Comparison of ENCODE assay signal across 8 mouse cellular contexts in the genomic region with DNA sequence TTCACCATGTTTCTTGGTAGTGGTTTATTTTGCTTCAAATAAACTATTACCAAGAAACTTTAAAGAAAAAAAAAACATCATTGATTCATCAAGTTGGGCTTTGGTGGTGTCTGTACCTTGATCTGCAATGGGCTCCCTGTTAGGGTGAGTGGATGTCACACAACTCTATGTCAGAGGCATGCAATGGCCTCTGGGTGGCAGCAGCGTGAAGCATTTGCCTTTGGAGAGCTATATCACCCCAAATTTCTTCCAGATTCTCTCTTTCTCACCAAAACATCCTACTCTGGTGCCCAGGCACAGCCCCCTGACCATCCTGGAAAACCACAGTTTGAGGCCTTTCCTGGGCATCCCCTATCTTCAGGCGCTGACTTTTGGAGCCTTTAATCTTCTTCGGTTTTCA. TPM values are rescaled to one million over a fixed set of nuclear protein-coding genes. Genes with fewer than 3 reads are reported as not detected.
DNase-seq lines count a peak whose midpoint lies in the region; ATAC-seq and TF ChIP-seq lines count a peak whose summit lies in the region.

No protein-coding gene starts in this region.

- H3K9ac ChIP-seq in midbrain, embryonic 14.5 days (replicated peaks; ENCODE audit: low read length), result no peak overlapping the region
- no peak overlapping the region for H3K9ac ChIP-seq in midbrain, embryonic 15.5 days
- no peak overlapping the region for H3K9ac ChIP-seq in limb, embryonic 11.5 days (ENCODE audit: low read length)

- no peak for TF ChIP-seq POLR2A in small intestine, adult 2 months (IDR thresholded peaks at IDR 0.05; ENCODE audit: low read depth, low read length)

- peak; percentile 81 for DNase-seq in midbrain, embryonic 14.5 days
- DNase-seq in Patski (ENCODE audit: low read depth, low spot score), result no peak
- peak; percentile 40 to 42 for DNase-seq in cerebellum, adult 18-20 months
- DNase-seq in induced T-regulatory cell, adult 2 months (ENCODE audit: low read depth), result peak; percentile 65
- DNase-seq in limb, embryonic 11.5 days (ENCODE audit: low spot score), result peak; percentile 71
- DNase-seq in forebrain, embryonic 10.5 days (ENCODE audit: extremely low spot score, low spot score), result no peak

- no peaks in the 10 kb centered on the region for H3K9me3 ChIP-seq in midbrain, embryonic 14.5 days (ENCODE audit: control insufficient read depth, low read length)
- H3K9me3 ChIP-seq in midbrain, embryonic 15.5 days, result no peaks in the 10 kb centered on the region
- H3K9me3 ChIP-seq in limb, embryonic 11.5 days (ENCODE audit: control insufficient read depth, low read length), result no peaks in the 10 kb centered on the region
- H3K9me3 ChIP-seq in forebrain, embryonic 10.5 days, result no peaks in the 10 kb centered on the region

- whole genome bisulfite sequencing in midbrain, embryonic 14.5 days, result 43% methylated on average over 3 of the region's 3 CpGs
- WGBS in midbrain, embryonic 15.5 days, result 39% methylated on average over 3 of the region's 3 CpGs
- WGBS in limb, embryonic 11.5 days, result 36% methylated on average over 3 of the region's 3 CpGs
- 50% methylated on average over 3 of the region's 3 CpGs for WGBS in small intestine, adult 2 months
- WGBS in forebrain, embryonic 10.5 days, result 48% methylated on average over 3 of the region's 3 CpGs

- no peaks in the 10 kb centered on the region for H3K4me1 ChIP-seq in midbrain, embryonic 14.5 days (ENCODE audit: control insufficient read depth, insufficient read depth, low read length)
- H3K4me1 ChIP-seq in midbrain, embryonic 15.5 days, result no peaks in the 10 kb centered on the region
- no peaks in the 10 kb centered on the region for H3K4me1 ChIP-seq in limb, embryonic 11.5 days (ENCODE audit: control insufficient read depth, insufficient read depth, low read length)
- H3K4me1 ChIP-seq in small intestine, adult 2 months (ENCODE audit: control insufficient read depth, insufficient read depth, insufficient read length, low read length), result no peaks in the 10 kb centered on the region
- H3K4me1 ChIP-seq in forebrain, embryonic 10.5 days, result 0 out of 2 replicates have a peak, but pooled peaks cover 3% of the 10 kb centered on the region

- TF ChIP-seq CTCF in Patski (IDR thresholded peaks at IDR 0.05), result peak; percentile 87
- TF ChIP-seq CTCF in small intestine, adult 2 months (IDR thresholded peaks at IDR 0.05; ENCODE audit: extremely low read depth, insufficient read length, insufficient replicate concordance, low read depth, low read length), result peak; percentile 78; the same call in 1 of the 2 replicates

- no peak overlapping the region for H3K4me2 ChIP-seq in midbrain, embryonic 14.5 days (ENCODE audit: low read length)
- no peak overlapping the region for H3K4me2 ChIP-seq in midbrain, embryonic 15.5 days
- H3K4me2 ChIP-seq in limb, embryonic 11.5 days (ENCODE audit: low read depth, severe bottlenecking), result no peak overlapping the region

- in situ Hi-C loops in Patski (cut with MboI; ENCODE audit: low pct_unique_long_range_greater_than_20kb), result loop anchor here (5.0 kb wide), 1 partner anchor 277 kb away; no protein-coding TSS in a partner anchor

- no peaks in the 10 kb centered on the region for H3K27me3 ChIP-seq in midbrain, embryonic 14.5 days (ENCODE audit: control insufficient read depth, insufficient read depth, low read length)
- H3K27me3 ChIP-seq in midbrain, embryonic 15.5 days (replicated peaks), result no peaks in the 10 kb centered on the region
- peaks cover 12% of the 10 kb centered on the region for H3K27me3 ChIP-seq in Patski
- H3K27me3 ChIP-seq in limb, embryonic 11.5 days (ENCODE audit: control insufficient read depth, insufficient read depth, low read length), result no peaks in the 10 kb centered on the region
- no peaks in the 10 kb centered on the region for H3K27me3 ChIP-seq in small intestine, adult 2 months (ENCODE audit: control insufficient read depth, insufficient read depth, low read length)
- no peaks in the 10 kb centered on the region for H3K27me3 ChIP-seq in forebrain, embryonic 10.5 days (ENCODE audit: poor library complexity, severe bottlenecking)

- no peak overlapping the region for H3K27ac ChIP-seq in midbrain, embryonic 14.5 days (replicated peaks; ENCODE audit: low read depth, low read length)
- no peak overlapping the region for H3K27ac ChIP-seq in midbrain, embryonic 15.5 days
- no peak overlapping the region for H3K27ac ChIP-seq in limb, embryonic 11.5 days (replicated peaks; ENCODE audit: low read depth, low read length)
- no peak overlapping the region for H3K27ac ChIP-seq in small intestine, adult 2 months (ENCODE audit: insufficient read depth, low read depth, low read length)
- no peak overlapping the region for H3K27ac ChIP-seq in forebrain, embryonic 10.5 days

- no peaks in the 10 kb centered on the region for H3K36me3 ChIP-seq in midbrain, embryonic 14.5 days (ENCODE audit: control insufficient read depth, insufficient read depth, low read length)
- no peaks in the 10 kb centered on the region for H3K36me3 ChIP-seq in midbrain, embryonic 15.5 days (replicated peaks)
- no peaks in the 10 kb centered on the region for H3K36me3 ChIP-seq in limb, embryonic 11.5 days (ENCODE audit: control insufficient read depth, insufficient read depth, low read length)
- H3K36me3 ChIP-seq in small intestine, adult 2 months (ENCODE audit: control insufficient read depth, insufficient read depth, low read length), result no peaks in the 10 kb centered on the region
- no peaks in the 10 kb centered on the region for H3K36me3 ChIP-seq in forebrain, embryonic 10.5 days (replicated peaks)

- POLR2A ChIA-PET in Patski (lab: Charles Lee), result no interaction called here

- H3K4me3 ChIP-seq in midbrain, embryonic 14.5 days (replicated peaks; ENCODE audit: low read depth, low read length), result no peak overlapping the region
- no peak overlapping the region for H3K4me3 ChIP-seq in midbrain, embryonic 15.5 days
- no peak overlapping the region for H3K4me3 ChIP-seq in limb, embryonic 11.5 days (ENCODE audit: low read depth, low read length)
- no peak overlapping the region for H3K4me3 ChIP-seq in small intestine, adult 2 months (ENCODE audit: low read depth, low read length)
- no peak overlapping the region for H3K4me3 ChIP-seq in forebrain, embryonic 10.5 days

- no peak for ATAC-seq in midbrain, embryonic 14.5 days (ENCODE audit: low FRiP score, low TSS enrichment)
- ATAC-seq in midbrain, embryonic 15.5 days (replicated peaks), result no peak
- ATAC-seq in Patski, result no peak
- ATAC-seq in limb, embryonic 11.5 days (ENCODE audit: insufficient number of reproducible peaks, low FRiP score, low TSS enrichment, low read depth), result no peak

- CTCF ChIA-PET in Patski (lab: Charles Lee), result interaction anchor here (1.0 to 1.7 kb wide), 2 partner anchors 13 to 55 kb away, joined by 3 to 5 read pairs; no protein-coding TSS in a partner anchor

RNA-seq across cellular contexts. Expression of a gene that starts 33.0 kb away (rescaled TPM):
- polyA plus RNA-seq in midbrain, embryonic 14.5 days (2014; fragmentation: Nextera tagmentation; extraction: Ambion mirVana), result 40.2 and 62.3 TPM in 2 replicates
- polyA plus RNA-seq in midbrain, embryonic 15.5 days (2015; fragmentation: Nextera tagmentation; extraction: Ambion mirVana), result 38.1 and 41.0 TPM in 2 replicates
- polyA plus RNA-seq in Patski (2021), result 41.8 TPM
- polyA plus RNA-seq in limb, embryonic 11.5 days (2014; fragmentation: Nextera tagmentation; extraction: Ambion mirVana), result 57.3 and 57.6 TPM in 2 replicates
- 0.88 and 1.6 TPM in 2 replicates for polyA plus RNA-seq in small intestine, adult 2 months (2012; rRNA removed)
- 46.0 and 46.4 TPM in 2 replicates for polyA plus RNA-seq in forebrain, embryonic 10.5 days (2016; fragmentation: Nextera tagmentation; extraction: Ambion mirVana)

Comparison
In these comparisons a context has a peak if more than half of its experiments do, and no peak if none do; other contexts are left out.
1. DNase-seq: peak in midbrain, embryonic 14.5 days (single experiment), cerebellum, adult 18-20 months (2 of 2), induced T-regulatory cell, adult 2 months (single experiment) and limb, embryonic 11.5 days (single experiment); none in Patski (single experiment) and forebrain, embryonic 10.5 days (single experiment).
2. RNA of a gene that starts 33.0 kb away (polyA plus RNA-seq): 40.2 to 62.3 TPM in midbrain, embryonic 14.5 days, 57.3 to 57.6 TPM in limb, embryonic 11.5 days, 46.0 to 46.4 TPM in forebrain, embryonic 10.5 days, 41.8 TPM in Patski (single experiment) and 38.1 to 41.0 TPM in midbrain, embryonic 15.5 days; 0.88 to 1.6 TPM in small intestine, adult 2 months; every median in the first group is over 10 times any median in the second.